Mouse (Mus musculus): ENCODE measurements at regions not wholly inside any gene's neighbourhood (a gene's known extent, or its start where the extent isn't known, plus 50 kb on each side); places are given as distances from the start of the nearest gene placed in this dataset.

GRCm38 (mm10) chr17:81180813-81181424 is 116.0 kb upstream of the Thumpd2 start:
- TF ChIP-seq CTCF (IDR thresholded peaks at IDR 0.05; ENCODE audit: low read depth, low read length), result no peak
- no peak for TF ChIP-seq POLR2AphosphoS5 (IDR thresholded peaks at IDR 0.05; ENCODE audit: insufficient replicate concordance, low read depth, low read length)
